Mouse (Mus musculus) layer of hippocampus, postnatal 36 days (tissue): Measurements from ENCODE around the gene Ift81. TPM values are rescaled to one million over a fixed set of nuclear protein-coding genes. Genes with fewer than 3 reads are reported as not detected.

Source experiments
- DNase-seq, 2 experiments: peaks; one replicate each; pipeline ENCODE4 v3.0.0; 2022
- total RNA-seq, 2 experiments: library from RNA; stranded (reverse); gene quantifications; 2 replicates each; pipeline ENCODE4 v1.2.3; 2021

The Ift81 gene
- total RNA-seq, 2 experiments from 2014 or later, result 37.1 to 40.5 TPM

DNA sequence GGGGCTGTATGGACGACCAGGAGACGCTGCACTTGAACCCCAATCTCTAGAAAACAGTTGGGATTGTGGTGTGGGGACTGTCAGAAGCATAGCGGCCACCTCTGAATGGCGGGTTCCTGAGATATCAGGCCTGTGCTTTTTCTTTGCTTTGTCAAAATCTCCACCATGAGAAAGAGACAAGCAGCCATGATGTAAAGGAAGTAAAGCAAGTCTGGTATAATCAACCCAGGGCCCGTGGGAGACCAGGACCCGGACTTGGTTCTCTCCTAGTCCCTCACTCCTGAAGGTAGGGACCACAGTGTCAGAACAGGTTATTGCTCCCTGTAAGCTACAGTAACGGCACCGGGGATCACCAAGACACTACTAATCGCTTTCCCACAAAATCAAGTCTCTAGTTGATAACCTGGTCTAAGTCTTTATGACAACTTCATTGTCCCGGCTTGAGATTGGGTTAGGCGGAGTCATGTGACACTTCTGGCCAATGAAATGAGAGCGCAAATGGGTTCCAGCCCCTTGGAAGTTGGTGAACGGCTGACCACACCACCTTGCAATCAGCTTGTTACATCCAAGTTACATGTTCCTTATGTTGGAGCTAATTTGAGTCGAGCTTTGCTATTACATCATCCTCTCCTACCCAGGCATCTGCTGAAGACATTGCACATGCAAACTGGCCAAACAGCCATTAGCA lies 11.4 kb upstream of the Ift81 start:
- no peak for DNase-seq

DNA sequence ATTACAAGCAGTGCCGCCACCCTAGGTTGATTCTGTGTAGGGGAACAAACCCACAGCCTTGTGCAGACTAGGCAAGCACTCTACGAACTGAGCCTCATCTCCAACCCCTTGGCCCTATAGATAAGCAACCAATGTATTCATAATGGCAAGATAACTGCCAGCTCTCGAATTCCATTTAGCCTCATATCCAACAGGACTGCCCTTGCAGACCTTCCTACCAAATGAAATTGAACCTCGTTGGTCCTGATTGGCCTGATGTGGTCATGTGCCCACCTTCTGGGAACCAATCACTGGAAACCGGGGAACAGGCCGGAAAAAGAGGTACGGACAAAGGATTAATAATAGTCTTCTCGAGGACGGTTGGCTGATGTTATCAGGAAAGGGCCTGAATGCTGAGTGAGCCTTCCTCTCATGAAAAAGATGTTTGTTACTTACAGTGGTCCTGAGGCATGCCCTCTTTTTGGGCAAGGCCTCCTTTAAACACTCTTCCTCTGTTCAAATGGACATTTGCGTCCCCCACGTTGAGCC lies 10.7 kb upstream of the Ift81 start:
- DNase-seq, result no peak

DNA sequence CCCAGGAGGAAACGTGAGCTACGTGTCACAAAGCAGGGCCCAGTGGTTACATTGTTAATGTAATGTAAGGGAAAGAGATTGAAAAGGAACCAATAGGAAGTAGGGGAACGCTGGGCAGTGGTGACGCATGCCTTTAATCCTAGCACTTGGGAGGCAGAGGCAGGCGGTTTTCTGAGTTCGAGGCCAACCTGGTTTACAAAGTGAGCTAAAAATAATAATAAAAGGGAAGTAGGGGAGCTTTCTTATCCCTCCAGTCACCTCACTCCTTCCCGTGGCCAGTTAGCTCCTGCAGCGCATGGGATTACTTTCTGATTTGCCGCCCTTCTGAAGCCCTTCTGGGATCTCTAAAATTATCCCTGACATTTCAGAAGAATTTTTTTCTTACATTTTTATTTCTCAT lies 9.5 kb upstream of the Ift81 start:
- no peak for DNase-seq

DNA sequence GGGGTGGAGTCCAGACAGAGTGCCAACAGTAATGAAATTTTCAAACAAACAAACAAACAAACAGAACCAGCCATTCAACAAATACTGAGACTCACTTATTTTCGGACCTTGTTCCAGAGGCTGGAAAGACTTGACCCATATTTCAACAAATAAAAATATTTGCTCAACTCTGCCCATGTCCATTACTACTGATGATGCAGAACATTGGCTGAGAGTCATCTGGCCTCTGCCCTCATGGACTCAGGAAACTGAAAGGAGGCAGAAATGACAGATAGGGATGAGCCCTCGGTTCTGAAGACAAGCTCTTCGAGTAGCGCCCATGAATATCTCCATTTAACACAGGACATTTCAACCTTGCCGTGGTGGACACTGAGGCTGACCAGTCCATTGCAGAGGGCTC lies 8.2 kb upstream of the Ift81 start:
- DNase-seq, result no peak

DNA sequence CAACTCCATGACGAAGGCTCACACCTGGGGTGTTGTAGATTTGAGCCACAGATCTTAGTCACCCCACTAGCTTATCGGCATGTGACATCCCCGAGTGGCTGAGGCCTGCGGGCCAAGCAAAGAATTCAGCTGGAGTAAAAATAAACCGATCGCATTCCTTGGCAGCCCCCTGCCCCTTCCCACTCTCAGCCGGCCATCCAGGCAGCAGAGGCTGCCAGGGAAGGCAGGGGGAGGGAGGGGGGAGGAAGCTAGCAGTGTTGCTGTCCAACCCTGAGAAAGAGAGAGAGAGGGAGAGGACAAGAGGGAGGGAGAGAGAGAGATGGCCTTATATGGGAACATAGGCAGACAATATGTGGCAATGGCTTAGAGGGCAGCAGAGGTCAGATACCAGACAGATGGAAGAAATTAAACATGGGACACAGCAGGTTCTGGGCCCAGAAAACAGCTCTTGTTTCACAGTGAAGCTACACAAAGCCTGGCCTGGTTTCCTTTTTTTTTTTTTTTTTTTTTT lies 7.1 kb upstream of the Ift81 start:
- DNase-seq, result no peak

DNA sequence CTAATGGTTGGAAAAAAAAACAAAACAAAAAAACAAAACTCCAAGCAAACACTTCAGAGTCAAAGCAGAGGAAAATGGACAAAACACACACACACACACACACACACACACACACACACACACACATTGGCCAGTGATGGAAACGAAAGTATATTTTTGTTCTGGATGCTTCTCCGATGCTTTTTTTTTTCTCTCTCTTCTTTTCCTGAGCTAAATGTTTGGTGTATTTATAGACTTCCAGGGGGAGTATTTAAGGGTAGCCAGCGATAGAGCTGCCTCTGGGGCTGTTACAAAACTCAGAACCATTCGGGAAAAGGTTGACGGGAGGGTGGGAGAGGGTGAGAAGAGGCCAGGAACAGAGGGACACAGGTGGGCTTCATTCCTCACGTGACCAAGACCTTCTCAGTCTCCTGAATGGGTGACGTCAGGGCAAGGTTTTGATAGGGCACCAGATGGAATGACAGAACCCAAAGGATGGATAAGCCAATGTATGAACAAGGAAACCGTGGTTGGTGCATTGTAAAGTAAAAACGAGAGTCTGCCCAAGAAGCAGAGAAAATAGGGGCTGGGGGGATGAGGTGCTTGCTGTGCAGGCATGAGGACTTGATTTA lies 5.5 kb upstream of the Ift81 start:
- DNase-seq, result no peak

DNA sequence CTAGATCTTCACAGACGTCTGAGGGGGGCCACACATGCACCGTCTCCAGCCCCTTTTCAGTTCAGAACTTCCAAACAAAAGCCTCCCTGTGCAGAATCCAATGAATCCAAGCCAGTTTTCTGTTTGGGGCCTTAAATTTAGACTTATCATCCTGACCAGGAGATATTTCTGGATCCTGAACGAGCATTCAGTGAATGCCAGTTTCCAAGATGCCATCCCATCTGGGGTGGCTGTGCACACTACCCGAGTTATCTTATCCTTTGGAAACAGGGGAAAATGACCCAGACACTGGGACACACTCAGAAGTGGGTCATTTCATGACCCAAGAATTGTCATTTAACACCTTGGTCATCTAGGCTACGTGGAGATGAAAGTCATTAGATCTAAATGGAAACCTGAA lies 3.4 kb upstream of the Ift81 start:
- no peak for DNase-seq

DNA sequence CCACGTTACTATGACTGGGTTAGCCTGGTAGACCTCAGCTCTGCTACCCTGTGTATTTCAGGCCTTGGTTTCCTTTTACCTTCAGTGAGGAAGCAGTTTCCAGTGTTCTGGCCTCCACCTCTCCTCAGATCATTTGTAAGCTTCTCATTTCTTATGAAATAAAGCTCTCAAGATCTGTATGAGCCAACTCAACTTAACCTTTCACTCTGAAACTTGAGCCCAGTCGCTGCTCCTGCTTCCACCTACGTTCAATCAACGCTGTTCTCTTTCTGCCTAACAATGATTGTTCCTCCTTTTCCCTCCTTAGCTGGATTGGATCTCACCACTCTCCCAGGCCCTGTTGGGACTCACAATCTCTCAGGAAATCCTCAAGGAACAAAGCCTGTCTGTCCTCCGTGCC lies 2.7 kb downstream of the Ift81 start:
- DNase-seq, result no peak

DNA sequence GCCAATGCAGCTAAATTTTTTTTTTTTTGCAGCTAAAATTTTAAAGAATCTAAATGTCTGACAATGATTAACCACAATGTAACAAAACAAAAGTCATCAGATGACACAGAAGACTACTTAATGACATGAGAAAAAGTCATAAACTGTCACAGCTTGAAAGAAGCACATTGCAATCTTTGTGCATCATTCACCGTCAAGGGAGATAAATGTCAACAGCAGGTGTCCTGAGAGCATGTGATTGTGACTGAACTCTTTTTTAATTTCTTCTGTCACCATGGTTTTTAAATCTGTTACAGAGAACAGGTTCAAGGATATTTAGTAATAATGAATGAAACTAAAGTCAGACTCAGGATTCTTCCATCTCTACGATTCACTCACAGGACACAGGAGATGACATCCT lies 9.4 kb downstream of the Ift81 start:
- DNase-seq, result no peak

DNA sequence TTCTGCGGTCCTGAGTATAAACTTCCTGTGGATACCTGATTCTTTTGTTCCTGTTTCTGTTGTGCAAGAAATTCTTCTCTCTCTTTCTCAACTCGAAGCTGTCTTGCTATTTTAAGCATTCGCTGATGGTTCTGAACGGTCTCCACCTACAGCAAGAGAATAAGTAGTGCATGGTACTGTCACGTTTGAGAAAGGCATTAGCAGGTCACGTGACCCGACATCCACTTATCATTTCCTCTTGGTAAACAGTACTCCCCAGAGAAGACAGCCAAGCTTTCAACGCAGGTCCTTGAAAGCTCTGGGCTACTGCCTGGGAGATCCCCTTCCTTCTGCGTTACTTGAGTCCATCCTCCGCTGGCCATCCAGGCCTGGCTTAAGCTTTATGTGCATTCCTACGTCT lies 12.1 kb downstream of the Ift81 start:
- no peak for DNase-seq

DNA sequence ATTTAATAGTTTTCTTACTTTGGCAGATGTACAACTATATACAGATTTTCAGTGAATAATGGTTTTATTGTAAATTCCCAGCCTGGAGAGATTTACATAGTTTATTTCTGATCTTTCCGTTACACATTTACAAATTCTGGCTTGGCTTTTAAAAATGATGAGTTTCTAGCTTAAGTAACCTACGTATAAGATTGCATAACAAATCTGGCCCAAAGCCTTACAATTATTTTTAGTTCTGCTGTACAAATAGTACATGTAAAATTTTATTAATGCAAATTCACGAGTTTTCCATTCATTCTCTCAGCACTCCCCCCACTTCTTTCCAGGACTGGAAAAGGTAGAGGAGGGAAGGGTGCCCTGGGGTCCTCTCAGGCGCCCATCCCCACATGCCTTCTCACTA lies 18.8 kb downstream of the Ift81 start:
- no peak for DNase-seq

DNA sequence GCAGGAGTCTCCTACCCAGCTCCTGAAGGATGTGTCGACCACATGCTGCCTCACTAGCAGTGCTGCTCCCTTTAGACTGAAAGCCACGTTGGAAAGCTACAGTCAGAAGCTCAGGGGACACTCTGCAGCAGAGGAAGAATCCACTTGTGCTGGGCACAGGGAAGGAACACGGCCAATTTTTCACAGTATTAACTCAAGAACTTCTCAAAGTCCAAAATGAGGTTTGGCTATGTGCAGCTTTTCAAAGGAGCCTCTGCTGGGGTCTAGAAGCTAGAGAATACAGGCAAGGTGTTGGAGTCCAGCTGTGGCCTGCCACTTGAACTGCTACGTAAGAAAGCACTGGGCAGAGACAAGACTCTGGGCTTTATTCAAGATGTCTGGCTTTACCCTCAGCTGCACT lies 24.4 kb downstream of the Ift81 start:
- no peak for DNase-seq

DNA sequence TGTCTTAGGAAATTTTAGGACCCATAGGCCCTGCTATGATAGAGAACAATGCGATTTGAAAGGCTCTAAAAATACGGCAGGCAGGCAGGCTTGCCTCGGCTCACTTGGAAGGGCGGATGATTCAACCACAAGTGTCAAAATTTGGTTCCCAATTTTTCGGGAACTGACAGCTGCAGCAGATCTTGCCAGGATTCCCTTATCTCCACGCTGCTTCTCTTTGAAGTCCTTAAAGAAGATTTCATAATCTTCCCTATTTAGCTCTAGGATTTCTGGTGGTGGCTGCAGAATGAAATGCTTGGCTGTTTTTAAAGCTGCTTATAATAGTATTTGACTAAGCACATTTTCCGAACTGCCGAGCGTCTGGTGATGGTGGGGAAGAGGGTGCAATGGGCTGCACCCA lies 28.8 kb downstream of the Ift81 start:
- DNase-seq, result peak; percentile 35 to 37

DNA sequence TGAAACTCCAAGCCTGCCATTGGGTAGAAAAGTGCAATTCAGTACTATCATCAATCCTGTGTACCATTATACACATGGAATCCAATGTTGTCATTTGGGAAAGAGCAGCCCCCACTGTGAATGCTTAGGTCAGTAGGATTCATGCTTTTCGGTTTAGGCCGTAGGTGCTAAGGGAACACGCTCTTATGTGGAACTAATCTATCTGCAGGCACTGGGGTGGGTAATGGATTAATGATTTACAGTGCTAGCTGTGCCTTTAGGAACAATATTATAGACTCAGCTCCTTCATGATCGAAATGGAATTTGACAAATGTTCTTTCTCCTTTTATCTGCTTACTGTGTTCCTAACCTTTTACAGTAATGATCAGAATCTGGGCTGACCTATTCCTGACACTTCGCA lies 30.2 kb downstream of the Ift81 start:
- DNase-seq, result no peak

DNA sequence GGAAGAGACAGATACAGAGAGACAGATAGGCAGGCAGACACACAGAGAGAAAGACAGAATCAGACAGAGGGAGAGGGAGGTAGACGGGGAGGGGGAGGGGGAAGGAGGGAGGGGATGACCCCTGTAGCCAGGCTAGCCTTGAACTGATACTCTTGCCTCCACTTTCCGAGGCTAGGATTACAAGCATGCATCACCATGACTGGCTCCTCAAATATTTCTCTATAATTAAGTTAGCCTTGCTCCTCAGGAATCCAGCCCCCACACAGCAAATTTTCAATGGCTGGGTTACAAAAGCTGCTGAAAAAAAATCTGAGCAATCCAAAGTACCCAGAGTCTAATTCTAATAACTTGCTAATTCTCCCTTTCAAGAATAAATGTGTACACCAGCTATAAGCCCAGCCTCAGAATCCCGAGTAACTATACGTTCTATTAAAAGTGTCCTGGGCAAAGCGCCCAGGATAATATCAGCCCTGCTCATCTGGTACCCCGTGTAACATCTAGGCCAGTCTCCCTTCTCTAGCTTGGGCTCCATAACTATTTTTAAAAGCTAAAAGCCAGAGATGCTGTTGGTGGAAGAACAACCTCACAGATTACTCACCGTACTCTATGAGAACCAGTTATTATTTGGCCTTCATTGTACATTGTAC lies 37.5 kb downstream of the Ift81 start:
- DNase-seq, result no peak

DNA sequence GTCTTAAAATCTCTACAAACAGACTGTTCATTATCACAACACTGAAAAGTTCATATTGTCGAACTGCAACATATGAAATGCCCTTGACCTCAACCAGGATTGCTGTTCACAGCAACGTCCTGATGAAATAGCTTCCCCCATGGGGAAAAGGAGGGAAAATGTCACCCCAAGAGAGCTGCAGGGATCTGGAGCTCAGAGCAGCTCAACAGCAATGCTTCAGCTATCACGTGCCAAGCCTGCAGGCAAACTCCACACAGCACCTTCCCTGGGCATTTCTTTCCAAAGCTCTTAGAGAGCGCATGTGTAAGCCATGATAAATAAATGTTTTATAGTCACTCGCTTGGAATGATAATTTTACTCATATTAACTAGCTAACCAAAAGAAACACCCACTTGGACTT lies 42.3 kb downstream of the Ift81 start:
- DNase-seq, result no peak

DNA sequence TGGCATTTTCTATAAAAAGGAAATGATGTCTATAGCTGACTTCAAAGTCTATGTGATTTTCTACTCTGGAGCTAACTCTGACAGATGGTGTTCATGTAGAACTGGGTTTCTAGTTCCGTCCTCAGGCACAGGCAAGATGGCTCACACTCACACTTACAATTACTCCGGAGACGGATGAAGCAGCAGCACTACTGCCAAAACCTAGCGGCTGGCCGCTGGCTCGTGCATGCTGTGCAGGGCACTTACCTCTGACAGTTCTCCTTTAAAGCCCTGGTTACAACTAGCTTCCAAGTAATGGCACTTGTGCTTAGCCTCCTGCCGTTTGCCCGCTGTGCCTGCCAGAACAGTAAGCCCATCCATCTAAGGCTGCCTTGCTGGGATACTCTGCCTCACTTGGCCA lies 47.7 kb downstream of the Ift81 start:
- DNase-seq, result peak; percentile 45 to 57

DNA sequence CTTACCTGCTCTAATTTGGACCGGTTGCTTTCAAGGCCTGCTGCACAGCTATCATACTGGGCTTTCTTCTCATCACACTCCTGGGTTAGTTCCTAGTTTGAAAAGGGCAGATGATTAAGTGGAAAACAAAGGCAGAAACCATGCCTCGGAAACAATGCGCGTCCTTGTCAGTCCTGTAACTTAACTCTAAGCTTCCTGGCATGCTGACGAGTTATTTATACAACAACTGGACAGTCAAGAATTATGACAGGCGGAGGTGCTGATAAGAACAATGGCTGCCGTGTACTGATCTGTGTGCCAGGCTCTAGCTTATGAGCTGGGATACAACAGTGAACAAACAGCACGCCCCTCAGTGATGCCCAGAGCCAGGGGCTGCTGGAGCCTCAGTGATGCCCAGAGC lies 53.7 kb downstream of the Ift81 start:
- DNase-seq, result no peak

DNA sequence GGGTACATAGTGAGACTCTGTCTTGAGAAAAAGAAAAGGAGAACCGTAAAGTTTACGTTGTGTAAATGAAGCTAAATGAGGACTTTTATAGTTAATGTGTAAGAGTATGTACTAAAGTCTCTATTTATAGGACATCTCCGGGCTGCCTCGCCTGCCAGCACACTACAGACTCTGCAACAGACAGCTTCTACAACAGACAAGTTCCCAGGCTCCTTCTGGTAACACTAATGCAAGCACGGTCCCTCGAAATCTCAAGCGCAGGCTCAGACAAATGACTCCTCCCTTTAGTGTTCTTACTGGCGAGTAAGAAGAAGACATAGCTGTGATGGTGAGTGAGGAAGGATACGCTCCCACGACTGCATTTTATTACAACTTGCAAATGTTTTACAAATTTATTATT lies 56.2 kb downstream of the Ift81 start:
- no peak for DNase-seq

DNA sequence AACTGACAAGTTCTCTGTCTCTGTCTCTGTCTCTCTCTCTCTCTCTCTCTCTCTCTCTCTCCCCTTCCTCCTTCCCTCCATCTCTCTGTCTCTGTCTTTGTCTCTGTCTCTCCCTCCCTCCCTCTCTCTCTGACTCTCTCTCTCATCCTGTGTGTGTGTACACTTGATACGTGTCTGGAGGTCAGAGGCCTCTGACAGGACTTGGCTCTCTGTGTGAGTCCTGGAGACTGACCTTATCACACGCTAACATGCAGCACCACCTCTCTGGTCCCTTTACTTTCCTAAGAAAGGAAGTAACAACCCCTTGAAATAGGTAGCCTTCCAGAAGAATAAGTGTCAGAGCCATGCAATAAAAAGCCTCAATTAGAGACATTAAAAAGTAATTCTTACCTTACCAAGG lies 59.2 kb downstream of the Ift81 start:
- no peak for DNase-seq

DNA sequence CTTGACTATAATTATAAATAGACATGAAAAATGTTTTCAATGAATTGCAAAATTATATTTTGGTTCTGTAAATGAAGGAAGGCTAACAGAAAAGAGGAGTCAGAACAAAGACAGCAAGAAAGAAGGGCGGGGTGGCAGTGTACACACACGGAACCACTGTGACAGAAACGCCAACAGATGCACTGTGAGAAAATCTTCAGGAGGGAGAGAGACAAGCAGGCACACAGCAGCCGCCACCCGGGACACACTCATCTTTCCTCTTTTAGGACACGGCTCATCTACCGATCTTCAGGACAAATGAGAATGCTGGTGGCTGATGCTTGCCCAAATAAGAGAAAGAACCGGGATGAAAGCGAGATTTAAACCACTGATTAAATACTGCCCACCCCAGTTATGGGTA lies 61.7 kb downstream of the Ift81 start:
- DNase-seq, result no peak

DNA sequence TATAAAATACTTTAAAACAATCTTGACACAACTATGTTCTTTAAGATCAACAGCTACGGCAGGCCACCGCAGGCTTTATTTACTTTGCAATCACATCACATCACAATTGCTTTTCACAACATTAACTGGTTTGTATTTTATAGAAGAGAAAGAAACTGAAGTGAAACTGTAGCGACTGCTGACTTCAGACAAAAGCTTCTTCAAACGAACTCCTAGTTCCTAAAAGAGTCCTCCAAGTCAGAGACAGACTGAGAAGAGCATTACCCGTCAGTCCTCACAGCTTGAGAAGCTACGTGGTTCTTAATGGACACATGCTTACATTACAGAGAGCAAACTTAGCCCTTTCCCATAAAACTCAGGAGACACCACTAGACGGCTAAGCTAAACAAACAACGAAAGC lies 63.9 kb downstream of the Ift81 start:
- no peak for DNase-seq

DNA sequence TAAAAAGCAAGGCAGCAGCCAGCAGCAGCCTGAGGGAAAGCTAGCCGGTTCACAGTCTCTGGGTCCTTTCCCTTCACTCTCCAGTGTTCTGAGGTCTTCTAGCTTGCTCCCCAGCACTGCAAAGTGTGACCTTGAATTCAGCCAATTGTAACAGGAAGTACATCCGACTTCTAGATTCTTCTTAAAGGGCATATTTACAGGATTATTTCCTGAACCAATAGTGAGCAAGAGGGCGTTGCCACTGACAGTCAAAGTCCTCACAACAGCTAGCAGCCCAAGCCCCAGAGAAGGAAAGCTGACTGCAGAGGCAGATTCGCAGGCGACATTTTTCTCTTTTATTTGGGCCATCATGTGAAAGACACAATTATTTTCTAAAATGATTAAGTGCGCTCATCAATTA lies 65.6 kb downstream of the Ift81 start:
- no peak for DNase-seq

DNA sequence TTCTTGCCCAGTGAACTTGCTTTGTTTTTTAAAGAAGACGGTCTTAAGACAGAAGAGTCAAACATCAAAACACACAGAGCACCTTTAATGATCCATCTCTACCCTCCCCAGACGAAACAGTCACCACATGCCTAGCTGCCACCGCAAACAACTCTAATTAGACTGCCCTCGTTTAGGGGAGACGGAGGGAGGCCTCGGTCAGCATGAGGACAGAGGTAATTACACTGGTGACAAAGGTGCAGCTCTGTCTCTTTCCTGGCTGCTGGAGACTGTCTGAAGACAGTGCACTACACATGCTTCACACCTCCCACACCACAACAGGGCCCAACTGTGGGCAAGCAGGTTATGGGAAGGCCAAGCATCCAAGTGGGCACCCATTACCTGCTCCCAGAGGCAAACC lies 66.5 kb downstream of the Ift81 start:
- DNase-seq, result no peak
